Comparison of ENCODE assay signal across 18 mouse cellular contexts in genomic region chr8:118916513-118916912, GRCm38 (mm10).
A peak's percentile ranks its signal among the peaks of the same experiment; 100 is the strongest.
DNase-seq lines count a peak whose midpoint lies in the region; ATAC-seq and TF ChIP-seq lines count a peak whose summit lies in the region.
"Had no signal": no experiment of that assay in that cellular context is flagged by ENCODE, and none has a peak within 500 bp of the region (broad histone marks: within the 10 kb centered on the region; RNA-seq: fewer than 3 reads in every experiment).

No protein-coding gene starts in this region.

- no peak for ATAC-seq in hindbrain, postnatal 0 days
- no peak for ATAC-seq in hindbrain, embryonic 11.5 days (ENCODE audit: low FRiP score)

- no peak overlapping the region for H3K27ac ChIP-seq in hindbrain, postnatal 0 days
- H3K27ac ChIP-seq in hindbrain, embryonic 11.5 days (ENCODE audit: low read depth, low read length): no peak overlapping the region
- H3K27ac ChIP-seq: forebrain, embryonic 10.5 days; hindbrain, embryonic 12.5 days; midbrain, embryonic 10.5 days had no signal

- H3K4me1 ChIP-seq in hindbrain, postnatal 0 days (ENCODE audit: insufficient read depth, low read length): no peaks in the 10 kb centered on the region
- H3K4me1 ChIP-seq in hindbrain, embryonic 11.5 days (replicated peaks; ENCODE audit: control insufficient read depth, insufficient read depth, low read length): no peaks in the 10 kb centered on the region
- H3K4me1 ChIP-seq: forebrain, embryonic 10.5 days; hindbrain, embryonic 12.5 days; midbrain, embryonic 10.5 days had no signal

- H3K27me3 ChIP-seq in hindbrain, postnatal 0 days (ENCODE audit: insufficient read depth, low read length): no peaks in the 10 kb centered on the region
- H3K27me3 ChIP-seq in hindbrain, embryonic 11.5 days (ENCODE audit: control insufficient read depth, insufficient read depth, low read length): no peaks in the 10 kb centered on the region
- H3K27me3 ChIP-seq: hindbrain, embryonic 12.5 days had no signal

- H3K36me3 ChIP-seq in hindbrain, postnatal 0 days (ENCODE audit: insufficient read depth, low read length): no peaks in the 10 kb centered on the region
- H3K36me3 ChIP-seq in hindbrain, embryonic 11.5 days (ENCODE audit: control insufficient read depth, insufficient read depth, low read length): no peaks in the 10 kb centered on the region
- H3K36me3 ChIP-seq: forebrain, embryonic 10.5 days; hindbrain, embryonic 12.5 days; midbrain, embryonic 10.5 days had no signal

- H3K4me2 ChIP-seq in hindbrain, postnatal 0 days (ENCODE audit: low read depth, low read length): no peak overlapping the region
- H3K4me2 ChIP-seq in hindbrain, embryonic 11.5 days (replicated peaks; ENCODE audit: low read depth, low read length): no peak overlapping the region
- H3K4me2 ChIP-seq: heart, embryonic 11.5 days; hindbrain, embryonic 12.5 days had no signal

- peak; percentile 40 to 53 for DNase-seq in cerebellum, postnatal 10 days
- no peak for DNase-seq in cerebellum, postnatal 4 days (ENCODE audit: low spot score in 2 of 2)
- no peak for DNase-seq in hindbrain, postnatal 0 days (ENCODE audit: low spot score)
- DNase-seq in hindbrain, embryonic 11.5 days (ENCODE audit: low spot score): no peak
- DNase-seq in left cerebral cortex, postnatal 4 days: peak; percentile 6
- DNase-seq in left cerebral cortex, adult 8-10 months (ENCODE audit: low spot score in 2 of 2): no peak
- peak; percentile 48 for DNase-seq in ES-CJ7 (ENCODE audit: low read depth, low spot score)
- no peak for DNase-seq in natural killer cell, adult 2 months (ENCODE audit: low spot score in 2 of 2)
- DNase-seq: adrenal gland, adult 2 months; cerebellum, adult 2 months; kidney, adult 9 months; layer of hippocampus, adult 9-11 months; lung, postnatal 10 days; thymus, postnatal 14 days had no signal

- no peak overlapping the region for H3K9ac ChIP-seq in hindbrain, postnatal 0 days (replicated peaks; ENCODE audit: low read length)
- H3K9ac ChIP-seq in hindbrain, embryonic 11.5 days (ENCODE audit: low read depth, low read length): no peak overlapping the region
- H3K9ac ChIP-seq: hindbrain, embryonic 12.5 days had no signal

- H3K9me3 ChIP-seq in hindbrain, postnatal 0 days (ENCODE audit: low read length): 0 out of 2 replicates have a peak, but pooled peaks cover 5% of the 10 kb centered on the region
- no peaks in the 10 kb centered on the region for H3K9me3 ChIP-seq in hindbrain, embryonic 11.5 days (ENCODE audit: control insufficient read depth, low read length)

- WGBS in hindbrain, postnatal 0 days: 95% methylated on average over 3 of the region's 3 CpGs
- 94% methylated on average over 3 of the region's 3 CpGs for WGBS in hindbrain, embryonic 11.5 days

- H3K4me3 ChIP-seq in hindbrain, postnatal 0 days (ENCODE audit: low read length): no peak overlapping the region
- no peak overlapping the region for H3K4me3 ChIP-seq in hindbrain, embryonic 11.5 days (ENCODE audit: low read depth, low read length)
- H3K4me3 ChIP-seq: forebrain, embryonic 10.5 days; hindbrain, embryonic 12.5 days; midbrain, embryonic 10.5 days had no signal

- peak; percentile 25; the same call in 1 of the 2 replicates for TF ChIP-seq CTCF in hindbrain, postnatal 0 days (IDR thresholded peaks at IDR 0.05; ENCODE audit: low read depth)

- intact Hi-C loops in left cerebral cortex, postnatal 4 days (cut with DNase I): no loop called here

Comparison
In these comparisons a context has a peak if more than half of its experiments do, and no peak if none do; other contexts are left out.
1. DNase-seq: peak in cerebellum, postnatal 10 days (2 of 2), left cerebral cortex, postnatal 4 days (single experiment) and ES-CJ7 (single experiment); none in cerebellum, postnatal 4 days (0 of 2), hindbrain, postnatal 0 days (single experiment), hindbrain, embryonic 11.5 days (single experiment), left cerebral cortex, adult 8-10 months (0 of 2) and natural killer cell, adult 2 months (0 of 2).